Mouse (Mus musculus): ENCODE data around the gene Inka1.

- TF ChIP-seq CTCF (IDR thresholded peaks at IDR 0.05; ENCODE audit: low read depth) (no peak), EP300 (IDR thresholded peaks at IDR 0.05; ENCODE audit: low read depth) (no peak)
Measured at GRCm38 (mm10) chr9:107949922-107950235, 35.8 kb downstream of the Inka1 start, which contains the start of gene Traip.

Data from liver, postnatal 0 days (tissue).